In genomic region chr12:110726428-110726827, GRCm38 (mm10) we compare ENCODE assay signal across 29 mouse cellular contexts. TPM values are rescaled to one million over a fixed set of nuclear protein-coding genes. Genes with fewer than 3 reads are reported as not detected.
"Had no signal": no experiment of that assay in that cellular context is flagged by ENCODE, and none has a peak within 500 bp of the region (broad histone marks: within the 10 kb centered on the region; RNA-seq: fewer than 3 reads in every experiment).

No protein-coding gene starts in this region.

- ATAC-seq: liver, embryonic 12.5 days; midbrain, embryonic 13.5 days; midbrain, embryonic 16.5 days had no signal

- H3K4me2 ChIP-seq: limb, embryonic 12.5 days; limb, embryonic 15.5 days; liver, embryonic 12.5 days; liver, embryonic 15.5 days; midbrain, embryonic 13.5 days; neural tube, embryonic 13.5 days; stomach, embryonic 15.5 days had no signal

- DNase-seq: kidney, adult 8-10 months; kidney, postnatal 14 days; kidney, postnatal 4 days; left cerebral cortex, postnatal 4 days; lung, adult 2 months; lung, postnatal 14 days; retina, postnatal 1 day; right cerebral cortex, postnatal 25 days; spleen, adult 18-20 months; thymus, postnatal 25 days had no signal

- H3K36me3 ChIP-seq: limb, embryonic 12.5 days; limb, embryonic 15.5 days; liver, embryonic 12.5 days; liver, embryonic 15.5 days; midbrain, embryonic 13.5 days; neural tube, embryonic 13.5 days; stomach, embryonic 15.5 days had no signal

- H3K9me3 ChIP-seq: limb, embryonic 12.5 days; limb, embryonic 15.5 days; liver, embryonic 12.5 days; liver, embryonic 15.5 days; midbrain, embryonic 13.5 days; neural tube, embryonic 13.5 days; stomach, embryonic 15.5 days had no signal

- H3K9ac ChIP-seq: limb, embryonic 12.5 days; limb, embryonic 15.5 days; liver, embryonic 12.5 days; liver, embryonic 15.5 days; midbrain, embryonic 13.5 days; neural tube, embryonic 13.5 days; stomach, embryonic 15.5 days had no signal

- H3K4me1 ChIP-seq: limb, embryonic 15.5 days; midbrain, embryonic 13.5 days; neural tube, embryonic 13.5 days; stomach, embryonic 15.5 days had no signal

- H3K27ac ChIP-seq: limb, embryonic 12.5 days; limb, embryonic 15.5 days; liver, embryonic 12.5 days; liver, embryonic 15.5 days; macrophage; midbrain, embryonic 13.5 days; neural tube, embryonic 13.5 days; stomach, embryonic 15.5 days had no signal

- H3K27me3 ChIP-seq: limb, embryonic 15.5 days; stomach, embryonic 15.5 days had no signal

- H3K4me3 ChIP-seq: limb, embryonic 12.5 days; limb, embryonic 15.5 days; liver, embryonic 12.5 days; liver, embryonic 15.5 days; midbrain, embryonic 13.5 days; myocyte; neural tube, embryonic 13.5 days; stomach, embryonic 15.5 days had no signal

RNA-seq across cellular contexts. Expression of gene 1700001K19Rik, which starts 44.0 kb away (rescaled TPM):
- total RNA-seq: layer of hippocampus, adult 18-20 months; layer of hippocampus, postnatal 14 days; left cerebral cortex, adult 8-10 months; left cerebral cortex, postnatal 14 days; left cerebral cortex, postnatal 4 days; monocyte, adult 5-6 weeks; neutrophil, adult 5-6 weeks had no signal
- polyA plus RNA-seq: kidney, embryonic 16.5 days; limb, embryonic 12.5 days; liver, embryonic 12.5 days; liver, embryonic 15.5 days; lung, adult 2 months; lung, embryonic 16.5 days; macrophage; midbrain, embryonic 16.5 days; stomach, embryonic 15.5 days; thymus, postnatal 0 days had no signal
